Comparison of ENCODE assay signal across 19 mouse cellular contexts in the genomic region with DNA sequence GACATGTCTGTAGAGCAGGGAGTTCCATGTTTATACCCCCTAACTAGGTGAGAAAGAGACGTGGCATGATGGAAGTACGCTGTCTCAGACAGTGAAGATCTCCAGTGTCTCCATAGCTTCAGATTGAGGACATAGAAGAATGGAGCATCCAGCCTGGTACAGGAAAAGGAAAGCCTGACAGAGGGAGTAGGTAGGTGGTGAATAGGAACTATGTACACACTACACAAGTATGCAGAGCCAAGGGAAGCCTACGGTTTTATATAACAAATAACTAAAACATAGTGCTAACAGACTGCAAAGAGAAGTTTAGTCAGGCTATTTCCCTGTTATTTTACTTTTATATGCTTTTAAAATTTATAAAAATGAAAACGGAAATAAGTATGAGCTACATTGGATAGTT.
DNase-seq lines count a peak whose midpoint lies in the region.
"Had no signal": no experiment of that assay in that cellular context is flagged by ENCODE, and none has a peak within 500 bp of the region (broad histone marks: within the 10 kb centered on the region; RNA-seq: fewer than 3 reads in every experiment).

No protein-coding gene starts in this region.

- DNase-seq in heart, adult 11 months = peak; percentile 42
- no peak for DNase-seq in heart, postnatal 36 days
- DNase-seq in layer of hippocampus, adult 9-11 months = peak; percentile 20
- DNase-seq in layer of hippocampus, postnatal 25 days (ENCODE audit: extremely low spot score in 1 of 2, low spot score in 1 of 2) = no peak
- DNase-seq in right cerebral cortex, adult 18-20 months = peak; percentile 38
- no peak for DNase-seq in right cerebral cortex, postnatal 4 days
- no peak for DNase-seq in adrenal gland, postnatal 36 days
- DNase-seq: adrenal gland, postnatal 10 days; B cell, adult 2 months; cerebellum, adult 11-12 months; cerebellum, adult 8-10 months; cerebellum, postnatal 10 days; cerebellum, postnatal 36 days; embryo, embryonic 11 days; gastrocnemius, adult 2 months; gastrocnemius, postnatal 14 days; heart, adult 18-20 months; heart, postnatal 10 days; heart, postnatal 4 days had no signal

- intact Hi-C loops in heart, postnatal 36 days (cut with DNase I) = no loop called here

Comparison
In these comparisons a context has a peak if more than half of its experiments do, and no peak if none do; other contexts are left out.
1. DNase-seq: peak in heart, adult 11 months (single experiment), layer of hippocampus, adult 9-11 months (single experiment) and right cerebral cortex, adult 18-20 months (single experiment); none in heart, postnatal 36 days (0 of 2), layer of hippocampus, postnatal 25 days (0 of 2), right cerebral cortex, postnatal 4 days (single experiment) and adrenal gland, postnatal 36 days (0 of 2).